Mouse (Mus musculus) left cerebral cortex, adult 11 months (tissue): ENCODE results near the gene Saa1.

Experiments used
- DNase-seq: peaks from one replicate; pipeline ENCODE4 v3.0.0; 2022; ENCODE audit warnings: low spot score

Saa1 gene

DNA sequence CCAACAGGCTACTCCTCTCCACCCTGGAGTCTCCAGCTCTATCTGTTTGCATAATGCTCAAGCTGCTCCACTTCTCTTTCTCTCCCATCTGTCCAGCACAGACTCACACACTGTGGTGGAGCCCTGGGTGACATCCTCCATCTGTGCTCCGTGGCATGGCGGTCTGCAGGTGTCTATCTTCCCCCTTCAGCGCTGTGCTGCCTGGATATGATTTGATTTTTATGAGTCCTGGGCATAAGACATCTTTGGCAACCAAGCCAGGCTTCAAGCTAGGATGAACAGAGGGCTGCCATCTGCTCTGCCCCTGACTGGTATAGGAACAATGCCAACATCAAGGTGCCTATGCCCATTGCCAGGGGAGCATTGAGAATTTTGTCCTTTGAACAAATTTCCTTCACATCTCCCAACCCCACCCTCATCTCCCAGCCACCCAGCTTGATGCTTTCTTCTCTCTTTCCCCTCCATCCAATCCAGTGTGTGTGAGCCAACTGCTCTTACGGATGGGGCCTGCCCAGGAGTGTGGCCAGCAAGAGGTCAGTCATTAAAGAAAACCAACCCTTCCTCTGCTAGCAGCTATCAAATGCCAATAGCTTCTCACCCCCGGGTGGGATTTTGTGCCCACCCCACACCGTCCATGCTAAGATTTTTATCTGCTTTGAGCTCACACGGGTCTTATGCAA is 24.0 kb downstream of the Saa1 start:
- no peak for DNase-seq

DNA sequence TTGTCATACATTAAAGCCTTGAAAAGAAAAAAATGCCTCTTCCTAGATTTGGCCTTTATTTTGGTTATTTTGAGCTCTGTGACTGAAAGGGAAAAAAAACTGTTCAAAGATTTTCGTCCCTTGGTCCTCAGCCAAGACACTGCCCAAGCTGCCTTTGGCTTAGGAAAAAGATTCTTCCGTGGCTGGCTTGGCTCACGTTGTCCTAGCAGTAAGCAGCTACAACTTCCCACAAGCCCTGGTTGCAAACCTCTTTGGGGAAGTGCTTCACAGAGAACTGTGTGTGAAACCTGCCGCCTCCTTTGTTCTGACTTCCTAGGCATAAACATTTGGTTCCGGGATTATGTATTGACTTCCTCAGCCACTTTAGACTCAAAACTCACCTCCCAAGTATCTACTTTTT is 25.9 kb downstream of the Saa1 start:
- no peak for DNase-seq

DNA sequence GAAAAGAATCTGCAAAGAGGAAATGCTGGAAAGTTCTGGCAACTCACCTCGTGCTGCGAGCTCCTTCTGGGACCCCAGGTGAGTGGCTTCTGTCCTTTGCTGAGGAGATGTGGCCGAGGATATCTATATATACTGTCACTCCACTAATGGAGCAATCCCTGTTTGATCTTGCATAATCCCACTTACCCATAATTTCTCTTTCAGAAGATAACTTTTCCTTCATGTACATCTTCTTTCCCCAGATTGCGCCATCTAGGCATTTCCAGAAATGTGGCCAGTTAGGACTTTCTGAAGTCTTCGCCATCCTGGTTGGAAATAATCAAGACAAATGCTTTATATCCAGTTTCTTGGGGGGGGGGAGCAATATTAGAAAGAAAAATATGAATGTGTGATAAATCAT is 27.2 kb downstream of the Saa1 start, which contains the start of gene Saa3:
Gene Saa3, minus strand, starts transcription at position 101 of the 400 bp plus-strand sequence.
- DNase-seq, result no peak

DNA sequence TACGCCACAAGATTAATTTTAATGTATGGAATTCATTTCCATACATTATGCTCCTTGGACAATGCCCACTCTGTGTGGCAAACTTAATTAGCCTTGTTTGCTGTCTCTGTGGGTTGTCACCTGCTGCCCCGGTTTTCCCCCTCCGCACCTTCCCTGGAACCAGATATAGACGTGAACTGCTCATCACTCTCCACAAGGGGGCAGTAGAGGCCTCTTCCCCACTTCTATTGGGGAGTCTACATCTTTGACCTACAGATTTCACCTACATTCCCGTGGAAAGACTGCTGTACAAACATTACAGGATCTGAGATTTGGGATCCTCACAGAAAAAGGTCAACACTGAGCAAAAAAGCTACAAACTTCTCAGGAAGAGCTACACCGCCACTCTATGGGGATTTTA is 28.3 kb downstream of the Saa1 start:
- no peak for DNase-seq

DNA sequence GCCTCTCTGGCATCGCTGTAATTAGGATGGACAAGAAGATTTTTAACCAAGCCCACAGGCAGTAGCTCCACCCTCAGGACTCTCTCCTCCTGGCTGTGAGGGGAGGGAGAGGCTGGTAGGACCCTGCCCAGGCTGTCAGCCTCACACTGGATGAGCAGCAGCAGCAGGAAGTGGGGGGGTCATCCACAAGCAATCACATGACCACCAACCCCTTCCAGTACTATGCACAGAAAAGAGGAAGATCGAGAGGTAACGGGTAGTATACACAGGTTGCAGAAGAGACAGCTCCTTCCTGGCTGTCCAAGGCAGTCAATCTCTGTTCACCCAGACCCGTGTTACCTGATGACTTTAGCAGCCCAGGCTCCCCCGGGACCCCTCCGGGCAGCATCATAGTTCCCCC is 30.5 kb downstream of the Saa1 start:
- no peak for DNase-seq

DNA sequence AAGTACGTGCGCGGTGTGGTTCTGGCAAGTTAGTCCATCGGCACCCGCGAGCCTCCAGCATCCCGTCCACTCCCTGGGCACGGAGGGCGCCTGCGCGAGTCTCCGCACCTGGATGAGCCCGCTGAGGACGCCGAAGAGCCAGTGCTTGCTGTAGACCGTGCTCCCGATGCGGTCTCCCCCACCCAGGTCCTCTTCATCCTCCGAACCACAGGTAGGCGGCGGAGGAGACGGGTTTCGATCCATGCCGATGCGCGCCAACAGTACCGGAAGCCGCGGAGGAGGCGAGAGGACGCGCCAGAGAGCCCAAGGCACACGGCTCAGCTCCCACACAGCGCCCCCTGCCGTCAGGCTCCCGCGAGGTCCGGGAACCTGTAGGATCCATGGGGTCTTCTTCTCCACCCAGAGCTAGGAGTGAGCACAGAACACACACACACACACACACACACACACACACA is 32.4 kb downstream of the Saa1 start, which contains the start of gene Saal1:
Gene Saal1, minus strand, starts transcription at position 291 of the 455 bp plus-strand sequence.
- DNase-seq, result peak; percentile 52

DNA sequence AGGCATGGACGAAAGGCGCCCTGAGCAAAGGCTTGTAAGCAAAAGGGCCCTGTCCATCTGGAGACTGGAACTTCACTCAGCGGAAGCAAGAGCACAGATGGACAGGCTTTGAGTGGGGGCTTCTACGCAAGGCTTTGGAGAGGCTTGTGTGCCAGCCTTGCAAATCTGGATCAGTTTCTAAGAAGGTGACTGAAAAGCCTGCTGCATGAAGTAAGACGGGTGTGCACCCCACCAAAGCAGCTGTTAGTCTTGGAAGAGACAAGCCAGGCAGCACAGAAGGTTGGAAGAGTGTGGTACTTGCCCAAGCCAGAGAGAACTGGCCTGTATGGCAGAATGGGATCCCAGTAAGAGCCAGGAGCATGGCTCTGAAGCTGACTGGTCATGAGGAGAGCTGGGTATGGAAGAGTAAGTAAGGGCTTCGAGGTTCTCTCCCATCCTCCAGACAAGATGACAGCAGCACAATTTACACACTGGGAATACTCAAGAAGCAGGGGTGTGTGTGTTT is 42.2 kb downstream of the Saa1 start:
- DNase-seq, result no peak

DNA sequence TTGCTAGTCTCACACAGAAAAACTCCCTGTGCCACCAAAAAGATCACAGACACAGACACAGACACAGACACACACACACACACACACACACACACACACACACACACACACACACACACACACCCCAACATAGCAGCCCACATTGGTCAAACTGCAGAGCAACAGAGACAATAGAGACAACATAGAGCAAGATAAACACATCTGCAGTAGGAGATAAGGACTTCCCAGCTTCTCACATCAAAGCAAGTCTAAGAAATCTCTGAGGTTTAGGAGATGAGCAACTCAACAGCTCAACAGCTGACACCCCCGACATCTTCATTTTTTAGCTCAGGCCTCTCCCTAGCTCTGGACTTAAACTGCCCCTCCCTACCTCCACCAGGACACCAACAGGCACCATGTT is 46.0 kb downstream of the Saa1 start:
- DNase-seq, result no peak
